In the genomic region with DNA sequence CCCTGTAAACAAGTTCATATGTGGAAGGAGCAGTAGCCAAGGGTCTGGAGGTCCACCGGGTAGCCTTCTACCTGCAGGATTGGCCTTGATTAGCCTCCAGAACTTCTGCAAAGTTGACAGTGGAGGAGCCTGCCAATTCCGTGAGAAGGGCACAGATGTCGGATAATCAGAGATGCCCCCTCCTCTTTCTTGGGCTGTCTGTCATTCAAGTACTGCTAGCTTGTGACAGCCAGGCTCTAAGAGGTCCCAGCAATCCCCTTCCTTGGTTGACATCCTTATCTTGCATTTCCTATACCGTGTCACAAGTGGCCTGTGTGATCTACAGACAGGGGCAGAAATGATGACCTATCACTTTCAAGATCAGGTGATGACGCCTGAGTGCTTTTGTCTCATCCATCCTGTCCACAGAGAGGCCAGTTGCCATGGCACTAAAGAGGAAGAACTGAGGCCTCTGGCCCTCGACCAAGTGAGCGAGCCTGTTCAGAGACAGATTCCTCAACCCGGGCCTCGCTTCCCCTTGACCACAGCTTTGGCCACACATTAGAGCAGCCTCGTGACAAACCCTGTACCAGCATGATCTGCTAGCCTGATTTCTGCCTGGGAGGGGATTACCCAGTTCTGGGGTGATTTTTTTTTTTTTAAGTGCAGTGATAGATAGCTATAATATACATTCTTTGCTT, we compare ENCODE assay signal across 9 mouse cellular contexts. TPM values are rescaled to one million over a fixed set of nuclear protein-coding genes. Genes with fewer than 3 reads are reported as not detected.
DNase-seq lines count a peak whose midpoint lies in the region; ATAC-seq and TF ChIP-seq lines count a peak whose summit lies in the region.
"Had no signal": no experiment of that assay in that cellular context is flagged by ENCODE, and none has a peak within 500 bp of the region (broad histone marks: within the 10 kb centered on the region; RNA-seq: fewer than 3 reads in every experiment).

No protein-coding gene starts in this region.

- H3K27ac ChIP-seq in hindbrain, embryonic 13.5 days = 0 out of 2 replicates have a peak overlapping the region, but pooled peaks have one; percentile 35
- no peak overlapping the region for H3K27ac ChIP-seq in hindbrain, embryonic 12.5 days
- H3K27ac ChIP-seq in heart, embryonic 12.5 days (ENCODE audit: poor library complexity, severe bottlenecking) = no peak overlapping the region
- H3K27ac ChIP-seq in small intestine, adult 2 months (ENCODE audit: insufficient read depth, low read depth, low read length) = peak overlapping the region; percentile 63

- H3K4me3 ChIP-seq in hindbrain, embryonic 13.5 days = no peak overlapping the region
- no peak overlapping the region for H3K4me3 ChIP-seq in hindbrain, embryonic 12.5 days
- H3K4me3 ChIP-seq in heart, embryonic 12.5 days = no peak overlapping the region
- no peak overlapping the region for H3K4me3 ChIP-seq in small intestine, adult 2 months (ENCODE audit: low read depth, low read length)

- ATAC-seq in hindbrain, embryonic 13.5 days (ENCODE audit: low FRiP score) = no peak
- no peak for ATAC-seq in hindbrain, embryonic 12.5 days (ENCODE audit: low FRiP score)
- no peak for ATAC-seq in heart, embryonic 12.5 days (ENCODE audit: insufficient number of reproducible peaks, low FRiP score)

- TF ChIP-seq CTCF in small intestine, adult 2 months (IDR thresholded peaks at IDR 0.05; ENCODE audit: extremely low read depth, insufficient read length, insufficient replicate concordance, low read depth, low read length) = no peak

- no peak overlapping the region for H3K4me2 ChIP-seq in hindbrain, embryonic 13.5 days
- H3K4me2 ChIP-seq in hindbrain, embryonic 12.5 days (replicated peaks) = no peak overlapping the region
- no peak overlapping the region for H3K4me2 ChIP-seq in heart, embryonic 12.5 days

- peaks cover 34% of the 10 kb centered on the region for H3K4me1 ChIP-seq in hindbrain, embryonic 13.5 days (replicated peaks)
- peaks cover 15% of the 10 kb centered on the region for H3K4me1 ChIP-seq in hindbrain, embryonic 12.5 days
- H3K4me1 ChIP-seq in heart, embryonic 12.5 days (replicated peaks) = peaks cover 12% of the 10 kb centered on the region
- H3K4me1 ChIP-seq in small intestine, adult 2 months (ENCODE audit: control insufficient read depth, insufficient read depth, insufficient read length, low read length) = 0 out of 2 replicates have a peak, but pooled peaks cover 3% of the 10 kb centered on the region

- peak; percentile 77 to 80 for DNase-seq in right cerebral cortex, postnatal 10 days (ENCODE audit: low spot score in 2 of 2)
- no peak for DNase-seq in right cerebral cortex, adult 2 months (ENCODE audit: low spot score in 2 of 2)
- no peak for DNase-seq in gastrocnemius, postnatal 4 days (ENCODE audit: low spot score in 2 of 2)
- no peak for DNase-seq in gastrocnemius, postnatal 10 days
- DNase-seq: gastrocnemius, postnatal 14 days had no signal

- no peak for TF ChIP-seq POLR2A in small intestine, adult 2 months (IDR thresholded peaks at IDR 0.05; ENCODE audit: low read depth, low read length)

- H3K36me3 ChIP-seq in hindbrain, embryonic 13.5 days = no peaks in the 10 kb centered on the region
- no peaks in the 10 kb centered on the region for H3K36me3 ChIP-seq in hindbrain, embryonic 12.5 days
- no peaks in the 10 kb centered on the region for H3K36me3 ChIP-seq in heart, embryonic 12.5 days
- no peaks in the 10 kb centered on the region for H3K36me3 ChIP-seq in small intestine, adult 2 months (ENCODE audit: control insufficient read depth, insufficient read depth, low read length)

- no peaks in the 10 kb centered on the region for H3K27me3 ChIP-seq in hindbrain, embryonic 13.5 days
- no peaks in the 10 kb centered on the region for H3K27me3 ChIP-seq in hindbrain, embryonic 12.5 days
- H3K27me3 ChIP-seq in heart, embryonic 12.5 days (replicated peaks) = no peaks in the 10 kb centered on the region
- no peaks in the 10 kb centered on the region for H3K27me3 ChIP-seq in small intestine, adult 2 months (ENCODE audit: control insufficient read depth, insufficient read depth, low read length)

- no peaks in the 10 kb centered on the region for H3K9me3 ChIP-seq in hindbrain, embryonic 13.5 days
- no peaks in the 10 kb centered on the region for H3K9me3 ChIP-seq in hindbrain, embryonic 12.5 days (replicated peaks)
- no peaks in the 10 kb centered on the region for H3K9me3 ChIP-seq in heart, embryonic 12.5 days (replicated peaks)

- 48% methylated on average over 10 of the region's 10 CpGs for WGBS in hindbrain, embryonic 13.5 days
- 55% methylated on average over 10 of the region's 10 CpGs for WGBS in hindbrain, embryonic 12.5 days
- 28% methylated on average over 10 of the region's 10 CpGs for WGBS in heart, embryonic 12.5 days
- 60% methylated on average over 10 of the region's 10 CpGs for WGBS in small intestine, adult 2 months

- H3K9ac ChIP-seq in hindbrain, embryonic 13.5 days = no peak overlapping the region
- no peak overlapping the region for H3K9ac ChIP-seq in hindbrain, embryonic 12.5 days
- H3K9ac ChIP-seq in heart, embryonic 12.5 days = peak overlapping the region; percentile 21; the same call in 1 of the 2 replicates

RNA-seq across cellular contexts. Expression of gene Lag3, which starts 10.6 kb away (rescaled TPM):
- polyA plus RNA-seq in hindbrain, embryonic 13.5 days (2015; fragmentation: Nextera tagmentation; extraction: Ambion mirVana) = 2.4 and 2.6 TPM in 2 replicates
- 1.9 and 2.1 TPM in 2 replicates for polyA plus RNA-seq in hindbrain, embryonic 12.5 days (2016; fragmentation: Nextera tagmentation; extraction: Ambion mirVana)
- 1.4 and 1.5 TPM in 2 replicates for polyA plus RNA-seq in heart, embryonic 12.5 days (2016; fragmentation: Nextera tagmentation; extraction: Ambion mirVana)
- polyA plus RNA-seq in small intestine, adult 2 months (2012; rRNA removed) = 4.5 and 7.0 TPM in 2 replicates
- total RNA-seq in gastrocnemius, postnatal 4 days (2021) = 1 to 10 TPM; 1.1 to 1.2 TPM
- total RNA-seq in gastrocnemius, postnatal 10 days (2021) = under 1 TPM; 0.56 to 0.68 TPM

RNA-seq across cellular contexts. Expression of gene Cd4, which starts 12.9 kb away (rescaled TPM):
- 0.14 and 0.19 TPM in 2 replicates for polyA plus RNA-seq in hindbrain, embryonic 13.5 days (2015; fragmentation: Nextera tagmentation; extraction: Ambion mirVana)
- 0.06 TPM in 1 of 2 replicates, not detected in the other for polyA plus RNA-seq in hindbrain, embryonic 12.5 days (2016; fragmentation: Nextera tagmentation; extraction: Ambion mirVana)
- polyA plus RNA-seq in heart, embryonic 12.5 days (2016; fragmentation: Nextera tagmentation; extraction: Ambion mirVana) = not detected in 2 replicates
- 3.7 and 5.8 TPM in 2 replicates for polyA plus RNA-seq in small intestine, adult 2 months (2012; rRNA removed)
- total RNA-seq in gastrocnemius, postnatal 4 days (2021) = 1 to 10 TPM; 1.4 to 1.7 TPM
- 1 to 10 TPM in 1 of 2 experiments, under 1 TPM in 1; 0.61 to 2.1 TPM for total RNA-seq in gastrocnemius, postnatal 10 days (2021)

RNA-seq across cellular contexts. Expression of gene Ptms, which starts 19.0 kb away (rescaled TPM):
- 744 and 801 TPM in 2 replicates for polyA plus RNA-seq in hindbrain, embryonic 13.5 days (2015; fragmentation: Nextera tagmentation; extraction: Ambion mirVana)
- polyA plus RNA-seq in hindbrain, embryonic 12.5 days (2016; fragmentation: Nextera tagmentation; extraction: Ambion mirVana) = 637 and 707 TPM in 2 replicates
- 233 and 243 TPM in 2 replicates for polyA plus RNA-seq in heart, embryonic 12.5 days (2016; fragmentation: Nextera tagmentation; extraction: Ambion mirVana)
- 683 and 1,784 TPM in 2 replicates for polyA plus RNA-seq in small intestine, adult 2 months (2012; rRNA removed)
- total RNA-seq in gastrocnemius, postnatal 4 days (2021) = 100 to 1,000 TPM; 395 to 409 TPM
- total RNA-seq in gastrocnemius, postnatal 10 days (2021) = 100 to 1,000 TPM; 273 to 298 TPM

RNA-seq across cellular contexts. Expression of gene Mlf2, which starts 30.2 kb away (rescaled TPM):
- polyA plus RNA-seq in hindbrain, embryonic 13.5 days (2015; fragmentation: Nextera tagmentation; extraction: Ambion mirVana) = 481 and 505 TPM in 2 replicates
- polyA plus RNA-seq in hindbrain, embryonic 12.5 days (2016; fragmentation: Nextera tagmentation; extraction: Ambion mirVana) = 462 and 488 TPM in 2 replicates
- 357 and 358 TPM in 2 replicates for polyA plus RNA-seq in heart, embryonic 12.5 days (2016; fragmentation: Nextera tagmentation; extraction: Ambion mirVana)
- 212 and 412 TPM in 2 replicates for polyA plus RNA-seq in small intestine, adult 2 months (2012; rRNA removed)
- total RNA-seq in gastrocnemius, postnatal 4 days (2021) = 100 to 1,000 TPM; 236 to 238 TPM
- 100 to 1,000 TPM; 252 to 255 TPM for total RNA-seq in gastrocnemius, postnatal 10 days (2021)

RNA-seq across cellular contexts. Expression of gene Gpr162, which starts 37.2 kb away (rescaled TPM):
- 21.3 and 22.5 TPM in 2 replicates for polyA plus RNA-seq in hindbrain, embryonic 13.5 days (2015; fragmentation: Nextera tagmentation; extraction: Ambion mirVana)
- polyA plus RNA-seq in hindbrain, embryonic 12.5 days (2016; fragmentation: Nextera tagmentation; extraction: Ambion mirVana) = 11.3 and 12.7 TPM in 2 replicates
- 1.9 and 2.2 TPM in 2 replicates for polyA plus RNA-seq in heart, embryonic 12.5 days (2016; fragmentation: Nextera tagmentation; extraction: Ambion mirVana)
- polyA plus RNA-seq in small intestine, adult 2 months (2012; rRNA removed) = 1.2 and 1.7 TPM in 2 replicates
- total RNA-seq in gastrocnemius, postnatal 4 days (2021) = 1 to 10 TPM; 1.2 to 1.3 TPM
- 1 to 10 TPM in 1 of 2 experiments, under 1 TPM in 1; 0.38 to 1.1 TPM for total RNA-seq in gastrocnemius, postnatal 10 days (2021)

Comparison
In these comparisons a context has a peak if more than half of its experiments do, and no peak if none do; other contexts are left out.
1. H3K27ac ChIP-seq: peak in hindbrain, embryonic 13.5 days (single experiment) and small intestine, adult 2 months (single experiment); none in hindbrain, embryonic 12.5 days (single experiment) and heart, embryonic 12.5 days (single experiment).
2. DNase-seq: peak in right cerebral cortex, postnatal 10 days (2 of 2); none in right cerebral cortex, adult 2 months (0 of 2), gastrocnemius, postnatal 4 days (0 of 2) and gastrocnemius, postnatal 10 days (single experiment).